Mouse (Mus musculus) heart, embryonic 12.5 days (tissue): ENCODE results near the gene Gria3. TPM values are rescaled to one million over a fixed set of nuclear protein-coding genes. Genes with fewer than 3 reads are reported as not detected.

Source experiments
- ATAC-seq: fragments of 200-750 bp; cut with Nextera tagmentation; 2 replicates; pipeline ENCODE4 v1.8.0; 2017; ENCODE audit warnings: moderate TSS enrichment, moderate library complexity; ENCODE audit not compliant: insufficient number of reproducible peaks, low FRiP score
- H3K27ac ChIP-seq: fragments of 300-500 bp; sonication (generic); 2 replicates; pipeline ENCODE4 v1.5.1; 2016; ENCODE audit warnings: mild to moderate bottlenecking, moderate library complexity; ENCODE audit not compliant: poor library complexity, severe bottlenecking
- H3K27me3 ChIP-seq: fragments of 300-500 bp; sonication (generic); replicated peaks from 2 replicates; pipeline ENCODE4 v1.6.1; 2016; ENCODE audit warnings: mild to moderate bottlenecking, moderate library complexity
- H3K36me3 ChIP-seq: fragments of 300-500 bp; sonication (generic); 2 replicates; pipeline ENCODE4 v1.6.1; 2016; ENCODE audit warnings: mild to moderate bottlenecking, moderate library complexity
- H3K4me1 ChIP-seq: fragments of 300-500 bp; sonication (generic); replicated peaks from 2 replicates; pipeline ENCODE4 v1.6.1; 2016; ENCODE audit warnings: mild to moderate bottlenecking
- H3K4me2 ChIP-seq: fragments of 300-500 bp; sonication (generic); 2 replicates; pipeline ENCODE4 v1.6.1; 2016; ENCODE audit warnings: mild to moderate bottlenecking, moderate library complexity
- H3K4me3 ChIP-seq: fragments of 300-500 bp; sonication (generic); 2 replicates; pipeline ENCODE4 v1.5.1; 2016; ENCODE audit warnings: mild to moderate bottlenecking
- H3K9ac ChIP-seq: fragments of 300-500 bp; sonication (generic); 2 replicates; pipeline ENCODE4 v1.6.1; 2016; ENCODE audit warnings: mild to moderate bottlenecking, moderate library complexity
- H3K9me3 ChIP-seq: fragments of 300-500 bp; sonication (generic); replicated peaks from 2 replicates; pipeline ENCODE4 v1.6.1; 2016; ENCODE audit warnings: mild to moderate bottlenecking, moderate library complexity
- WGBS: fragments of 180-500 bp; shearing (Covaris S2); methylation state at CpG from one replicate; pipeline ENCODE4 v1.1.7; 2016; 5-methylcytosine and 5-hydroxymethylcytosine counted together
- polyA plus RNA-seq: library from polyadenylated mRNA; unstranded; fragments of >200 nt; fragmentation: Nextera tagmentation; extraction: Ambion mirVana; gene quantifications from 2 replicates; pipeline ENCODE4 v1.2.1, GENCODE M21; 2016

The Gria3 gene
- polyA plus RNA-seq, 1 experiment from 2014 or later: 7.3 TPM

DNA sequence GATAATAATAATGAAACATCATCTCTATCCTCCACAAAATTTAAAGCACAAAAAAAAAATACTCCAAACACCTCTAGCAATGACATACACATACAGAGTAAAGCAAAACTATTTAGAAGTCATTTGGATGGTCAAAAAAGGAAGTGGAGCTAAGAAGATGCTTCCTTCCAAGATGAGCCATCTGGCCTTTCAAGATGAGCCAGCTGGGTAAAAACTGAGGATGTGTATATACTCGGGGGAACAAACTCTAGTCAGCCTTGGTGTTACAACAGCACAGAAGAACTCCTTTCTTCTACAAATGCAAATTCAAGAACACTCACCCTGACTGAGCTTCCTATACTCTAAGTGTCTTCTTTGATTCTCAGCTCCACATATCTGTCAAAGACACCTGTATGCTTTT, 172.4 kb downstream of the Gria3 start:
- H3K9me3 ChIP-seq: no peaks in the 10 kb centered on the region
- no peak overlapping the region for H3K27ac ChIP-seq
- no peaks in the 10 kb centered on the region for H3K36me3 ChIP-seq
- no peak overlapping the region for H3K4me3 ChIP-seq
- 63% methylated on average over 1 of the region's 1 CpGs for WGBS
- H3K4me1 ChIP-seq: no peaks in the 10 kb centered on the region
- no peaks in the 10 kb centered on the region for H3K27me3 ChIP-seq
- H3K9ac ChIP-seq: no peak overlapping the region
- no peak overlapping the region for H3K4me2 ChIP-seq
- no peak for ATAC-seq

DNA sequence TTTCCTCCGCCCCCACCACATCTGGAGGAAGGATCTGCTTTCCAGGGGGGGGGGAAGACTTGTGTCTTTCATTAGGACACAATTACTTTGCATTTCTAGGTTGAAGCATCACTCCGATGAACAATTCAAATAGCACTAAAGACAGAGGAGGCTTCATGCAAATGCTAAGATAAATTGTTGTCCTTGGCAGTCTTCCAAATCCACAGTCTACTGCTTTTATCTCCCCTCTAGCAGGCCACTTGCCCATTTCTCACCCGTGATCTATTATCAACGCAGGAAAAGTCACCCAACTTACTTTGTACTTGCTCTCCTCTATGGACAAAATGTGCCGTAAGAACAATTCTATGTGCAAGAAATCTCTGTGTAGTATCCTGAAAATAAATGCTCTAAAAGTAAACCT, 178.1 kb downstream of the Gria3 start:
- no peaks in the 10 kb centered on the region for H3K36me3 ChIP-seq
- ATAC-seq: no peak
- WGBS: 44% methylated on average over 5 of the region's 5 CpGs
- no peak overlapping the region for H3K4me3 ChIP-seq
- no peak overlapping the region for H3K27ac ChIP-seq
- no peaks in the 10 kb centered on the region for H3K27me3 ChIP-seq
- no peaks in the 10 kb centered on the region for H3K9me3 ChIP-seq
- H3K4me1 ChIP-seq: no peaks in the 10 kb centered on the region
- no peak overlapping the region for H3K4me2 ChIP-seq
- H3K9ac ChIP-seq: no peak overlapping the region

DNA sequence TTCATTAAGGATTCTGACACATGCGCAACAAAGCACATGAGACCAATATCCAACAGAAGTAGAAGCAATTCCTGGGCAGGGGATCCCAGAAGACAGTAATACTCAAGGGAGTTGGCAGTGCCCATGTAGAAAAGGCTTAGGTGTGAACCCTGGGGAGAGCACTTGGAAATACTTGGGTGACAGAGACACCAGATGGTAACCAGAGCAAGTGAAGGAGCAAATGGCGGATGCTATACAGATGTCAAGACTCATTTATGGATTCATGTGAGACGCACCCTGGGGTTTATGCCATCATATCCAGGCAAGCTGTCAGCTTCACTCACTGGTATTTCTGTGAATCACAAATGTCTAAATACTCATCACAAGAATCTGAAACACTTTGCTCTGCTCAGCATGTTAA, 187.0 kb downstream of the Gria3 start:
- H3K4me2 ChIP-seq: no peak overlapping the region
- H3K4me1 ChIP-seq: no peaks in the 10 kb centered on the region
- H3K27ac ChIP-seq: no peak overlapping the region
- H3K4me3 ChIP-seq: no peak overlapping the region
- no peaks in the 10 kb centered on the region for H3K9me3 ChIP-seq
- H3K9ac ChIP-seq: no peak overlapping the region
- WGBS: 88% methylated on average over 3 of the region's 3 CpGs
- H3K36me3 ChIP-seq: no peaks in the 10 kb centered on the region
- ATAC-seq: no peak
- no peaks in the 10 kb centered on the region for H3K27me3 ChIP-seq

DNA sequence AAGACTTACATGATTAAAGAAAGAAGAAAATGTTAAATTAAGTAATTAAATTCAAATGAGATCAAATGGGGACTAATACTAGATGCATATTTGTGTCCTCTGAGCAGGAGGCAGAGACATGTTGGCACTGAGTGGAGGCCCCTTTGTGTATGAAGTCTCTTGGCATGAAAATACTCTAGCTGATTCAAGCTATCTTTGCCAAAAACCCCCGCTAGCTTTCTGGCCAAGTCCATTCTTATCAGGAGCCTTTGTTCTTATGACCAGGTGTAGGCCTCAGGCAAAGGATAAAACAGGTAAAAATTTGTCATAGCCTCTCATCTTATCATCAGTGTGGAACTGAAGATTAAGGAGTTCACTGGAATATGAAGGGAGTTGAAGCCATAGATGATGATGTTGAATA, 206.5 kb downstream of the Gria3 start:
- Histone ChIP-seq H3K9ac (no peak overlapping the region), H3K36me3 (no peaks in the 10 kb centered on the region), H3K27ac (no peak overlapping the region), H3K4me1 (no peaks in the 10 kb centered on the region), H3K4me2 (no peak overlapping the region), H3K27me3 (no peaks in the 10 kb centered on the region), H3K9me3 (no peaks in the 10 kb centered on the region), H3K4me3 (no peak overlapping the region)
- WGBS: 73% methylated on average over 1 of the region's 1 CpGs
- ATAC-seq: no peak

DNA sequence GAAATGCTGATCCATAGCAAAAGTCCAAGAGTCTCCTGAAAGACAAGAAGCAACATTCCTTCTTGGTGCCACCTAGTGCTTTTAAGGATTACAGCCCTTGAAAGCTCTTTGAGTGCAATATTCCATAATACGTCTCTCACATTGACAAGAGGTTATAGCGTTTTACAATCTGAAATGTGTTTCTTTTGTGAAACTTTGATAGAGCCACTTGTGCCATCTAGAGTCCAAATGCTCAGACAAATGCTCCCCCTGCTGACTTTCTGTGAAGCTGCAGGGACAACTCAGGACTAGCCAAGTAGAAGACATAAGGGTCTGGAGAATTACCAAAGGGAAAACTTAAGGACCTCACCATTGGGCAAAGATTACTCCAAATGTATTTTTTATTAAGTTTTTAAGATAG, 214.3 kb downstream of the Gria3 start:
- 31% methylated on average over 2 of the region's 2 CpGs for WGBS
- Histone ChIP-seq H3K27ac (no peak overlapping the region), H3K4me1 (no peaks in the 10 kb centered on the region), H3K27me3 (no peaks in the 10 kb centered on the region), H3K4me3 (no peak overlapping the region), H3K9ac (no peak overlapping the region), H3K9me3 (no peaks in the 10 kb centered on the region), H3K4me2 (no peak overlapping the region), H3K36me3 (no peaks in the 10 kb centered on the region)
- ATAC-seq: no peak

DNA sequence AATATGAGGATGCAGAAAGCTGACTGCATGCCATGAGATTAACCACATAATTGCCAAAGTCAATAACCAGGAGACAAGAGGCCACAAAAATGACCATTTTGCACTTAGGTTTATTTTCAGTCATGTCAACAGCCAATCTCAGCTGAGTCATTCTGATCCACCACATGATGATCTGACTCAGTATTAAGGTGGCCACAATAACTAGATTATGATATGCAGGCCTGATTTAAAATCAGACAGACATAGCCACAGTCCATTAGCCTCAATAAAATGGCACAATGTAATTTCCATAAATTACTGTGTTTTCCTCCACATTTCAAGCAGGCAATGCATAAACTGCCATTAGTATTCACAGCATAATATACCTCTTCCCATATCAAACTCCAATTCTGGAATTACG, 216.3 kb downstream of the Gria3 start:
- Histone ChIP-seq H3K27ac (no peak overlapping the region), H3K4me1 (no peaks in the 10 kb centered on the region), H3K9ac (no peak overlapping the region), H3K4me2 (no peak overlapping the region), H3K36me3 (no peaks in the 10 kb centered on the region), H3K4me3 (no peak overlapping the region), H3K27me3 (no peaks in the 10 kb centered on the region), H3K9me3 (no peaks in the 10 kb centered on the region)
- WGBS: 83% methylated on average over 1 of the region's 1 CpGs
- ATAC-seq: no peak

DNA sequence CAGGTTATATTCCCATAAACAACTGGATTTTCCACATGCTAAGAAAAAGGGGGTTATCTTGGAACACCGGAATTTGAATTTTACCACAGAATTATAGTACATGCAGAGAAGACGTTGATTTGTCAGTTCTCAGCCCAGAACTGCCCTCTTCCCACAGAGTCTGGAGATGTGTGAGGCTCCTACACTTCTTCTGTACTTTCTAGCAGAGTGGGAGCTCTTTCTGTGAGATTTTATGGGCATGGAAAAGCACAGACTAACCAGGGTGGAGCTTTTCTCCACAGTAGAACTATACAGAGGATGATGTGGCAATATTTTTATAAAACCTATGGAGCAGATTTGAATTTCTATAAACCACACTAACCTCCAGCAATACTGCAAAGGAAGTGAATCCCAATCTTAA, 217.7 kb downstream of the Gria3 start:
- H3K4me1 ChIP-seq: no peaks in the 10 kb centered on the region
- no peak overlapping the region for H3K27ac ChIP-seq
- H3K9me3 ChIP-seq: no peaks in the 10 kb centered on the region
- no peak overlapping the region for H3K4me3 ChIP-seq
- H3K36me3 ChIP-seq: no peaks in the 10 kb centered on the region
- no peak for ATAC-seq
- 80% methylated on average over 2 of the region's 2 CpGs for WGBS
- no peak overlapping the region for H3K4me2 ChIP-seq
- no peak overlapping the region for H3K9ac ChIP-seq
- no peaks in the 10 kb centered on the region for H3K27me3 ChIP-seq

DNA sequence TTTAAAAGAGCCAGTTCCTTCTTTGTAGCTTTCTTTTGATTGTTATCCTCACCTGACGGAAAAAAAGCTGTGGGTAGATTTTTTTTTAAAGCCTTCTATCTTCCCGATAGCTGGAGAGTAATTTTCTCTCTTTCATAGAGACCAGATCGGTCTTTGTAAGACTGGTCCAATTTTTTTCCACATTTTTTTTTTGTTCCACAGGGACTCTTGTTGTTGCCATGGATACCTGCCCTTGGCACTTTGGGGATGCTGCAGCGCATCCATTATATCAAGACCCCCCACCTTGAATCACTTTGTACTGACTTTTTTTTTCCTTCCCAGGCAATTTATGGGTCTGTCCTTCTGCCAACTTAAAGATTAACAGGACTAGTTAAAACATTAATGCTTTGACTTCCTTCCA, 232.9 kb downstream of the Gria3 start:
- Histone ChIP-seq H3K27me3 (no peaks in the 10 kb centered on the region), H3K4me3 (no peak overlapping the region), H3K27ac (no peak overlapping the region), H3K36me3 (no peaks in the 10 kb centered on the region), H3K9ac (no peak overlapping the region), H3K4me2 (no peak overlapping the region), H3K4me1 (0 out of 2 replicates have a peak, but pooled peaks cover 4% of the 10 kb centered on the region), H3K9me3 (no peaks in the 10 kb centered on the region)
- WGBS: 72% methylated on average over 4 of the region's 4 CpGs
- no peak for ATAC-seq

DNA sequence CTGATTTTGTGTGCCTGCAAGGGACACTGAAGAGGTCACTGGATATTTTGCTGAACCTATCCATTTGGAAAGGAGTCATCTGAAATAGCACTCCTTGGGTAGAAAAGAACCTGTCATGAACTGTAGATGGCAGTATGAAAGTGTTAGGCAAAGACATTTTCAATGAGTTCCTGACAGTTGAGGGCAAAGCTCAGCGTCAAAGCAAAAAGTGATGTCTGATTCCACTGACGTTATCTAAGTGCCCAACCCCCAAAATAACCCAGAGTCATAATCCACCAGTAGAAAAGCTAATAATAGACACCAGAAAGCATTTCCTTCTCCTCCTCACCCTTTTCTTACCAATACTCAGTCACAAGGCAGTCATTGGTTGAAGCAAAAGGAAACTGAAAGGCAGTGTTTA, 244.3 kb downstream of the Gria3 start:
- Histone ChIP-seq H3K4me2 (no peak overlapping the region), H3K9me3 (no peaks in the 10 kb centered on the region), H3K9ac (no peak overlapping the region), H3K27ac (no peak overlapping the region), H3K27me3 (no peaks in the 10 kb centered on the region), H3K4me3 (no peak overlapping the region), H3K36me3 (0 out of 2 replicates have a peak, but pooled peaks cover 2% of the 10 kb centered on the region), H3K4me1 (no peaks in the 10 kb centered on the region)
- ATAC-seq: no peak
- 30% methylated on average over 2 of the region's 2 CpGs for WGBS

DNA sequence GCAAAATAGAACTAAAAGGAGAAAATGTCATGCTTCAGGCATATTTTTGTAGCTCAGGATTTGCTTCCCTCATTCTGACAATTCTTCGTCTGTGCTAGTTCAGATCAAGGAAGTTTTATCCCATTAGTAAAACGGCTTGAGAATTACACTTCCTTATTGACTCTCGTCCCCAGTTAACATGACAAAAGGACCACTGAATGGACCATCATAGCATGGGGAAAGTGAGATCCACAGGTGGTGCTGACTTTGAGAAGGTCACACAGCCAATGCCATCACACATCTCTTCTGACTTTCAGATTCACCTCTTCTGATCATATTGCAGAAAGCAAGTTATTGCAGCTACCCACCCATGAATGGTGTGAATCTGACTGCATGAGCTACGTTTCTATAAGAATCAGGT, 257.1 kb downstream of the Gria3 start:
- no peak overlapping the region for H3K4me2 ChIP-seq
- 58% methylated on average over 4 of the region's 4 CpGs for WGBS
- H3K27ac ChIP-seq: no peak overlapping the region
- no peaks in the 10 kb centered on the region for H3K9me3 ChIP-seq
- no peak for ATAC-seq
- no peak overlapping the region for H3K4me3 ChIP-seq
- no peaks in the 10 kb centered on the region for H3K4me1 ChIP-seq
- H3K9ac ChIP-seq: no peak overlapping the region
- H3K27me3 ChIP-seq: no peaks in the 10 kb centered on the region
- no peaks in the 10 kb centered on the region for H3K36me3 ChIP-seq

DNA sequence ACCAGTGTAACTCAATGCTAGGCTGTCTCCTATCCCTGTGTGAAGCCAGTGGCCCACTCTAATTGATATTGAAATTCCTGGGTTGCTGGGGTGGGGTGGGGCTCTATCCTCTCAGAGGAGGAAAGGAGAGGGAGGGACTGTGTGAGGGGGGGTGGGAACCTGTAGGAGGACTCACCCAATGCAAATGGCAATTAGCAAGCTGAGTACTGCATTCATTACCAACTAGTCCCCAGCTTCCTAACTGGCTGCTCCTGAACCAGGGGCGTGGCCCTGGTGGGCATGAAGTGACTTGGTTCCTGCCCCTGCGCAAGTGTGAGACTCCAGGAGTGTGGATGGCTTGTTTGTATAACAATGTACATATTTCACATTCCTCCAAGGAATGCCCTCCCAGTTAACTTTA, 288.2 kb downstream of the Gria3 start:
- Histone ChIP-seq H3K4me1 (no peaks in the 10 kb centered on the region), H3K4me3 (no peak overlapping the region), H3K27ac (no peak overlapping the region), H3K9ac (no peak overlapping the region), H3K36me3 (no peaks in the 10 kb centered on the region), H3K9me3 (no peaks in the 10 kb centered on the region), H3K4me2 (no peak overlapping the region), H3K27me3 (no peaks in the 10 kb centered on the region)
- ATAC-seq: no peak
- 75% methylated on average over 2 of the region's 2 CpGs for WGBS

DNA sequence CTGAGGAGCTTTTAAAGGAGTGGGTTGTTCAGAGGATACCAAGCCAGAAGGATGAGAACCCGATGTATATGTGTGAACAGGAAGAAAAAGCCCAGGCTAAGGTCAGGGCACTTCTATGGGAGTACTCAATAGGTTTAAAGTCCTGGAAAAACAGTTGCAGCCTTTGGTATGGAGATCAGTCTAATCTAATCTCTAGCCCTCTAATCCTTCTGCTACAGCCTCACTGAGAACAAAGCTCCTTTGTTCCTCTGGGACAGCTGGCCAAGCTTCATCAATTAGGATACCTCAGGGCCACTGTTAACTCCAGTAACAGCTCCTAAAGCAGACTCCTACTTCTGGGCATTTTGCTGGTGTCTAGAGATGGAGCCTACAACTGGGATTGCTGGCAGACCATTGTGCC, 291.4 kb downstream of the Gria3 start:
- WGBS: 19% methylated on average over 1 of the region's 1 CpGs
- Histone ChIP-seq H3K9ac (no peak overlapping the region), H3K27ac (0 out of 2 replicates have a peak overlapping the region, but pooled peaks have one; percentile 29), H3K4me1 (no peaks in the 10 kb centered on the region), H3K36me3 (no peaks in the 10 kb centered on the region), H3K4me3 (no peak overlapping the region), H3K9me3 (no peaks in the 10 kb centered on the region), H3K4me2 (no peak overlapping the region), H3K27me3 (no peaks in the 10 kb centered on the region)
- ATAC-seq: no peak
